Mouse (Mus musculus): Measurements from ENCODE around the gene Tdrd7. TPM values are rescaled to one million over a fixed set of nuclear protein-coding genes. Genes with fewer than 3 reads are reported as not detected.

Gene Tdrd7
- polyA plus RNA-seq, 1 experiment, result not detected

GRCm38 (mm10) chr4:46029552-46029951 lies 64.4 kb downstream of the Tdrd7 start:
- 52% methylated on average over 9 of the region's 9 CpGs for WGBS
- Histone ChIP-seq H3K4me3 (ENCODE audit: insufficient read depth, low read depth, low read length) (no peak overlapping the region), H3K4me1 (ENCODE audit: control insufficient read depth, insufficient read depth, low read length) (no peaks in the 10 kb centered on the region), H3K27ac (ENCODE audit: insufficient read depth, low read depth, low read length) (no peak overlapping the region)
- TF ChIP-seq CTCF (IDR thresholded peaks at IDR 0.05; ENCODE audit: insufficient read depth, low read depth, low read length) (no peak), POLR2A (IDR thresholded peaks at IDR 0.05; ENCODE audit: insufficient read depth, low read depth, low read length) (no peak)

DNA sequence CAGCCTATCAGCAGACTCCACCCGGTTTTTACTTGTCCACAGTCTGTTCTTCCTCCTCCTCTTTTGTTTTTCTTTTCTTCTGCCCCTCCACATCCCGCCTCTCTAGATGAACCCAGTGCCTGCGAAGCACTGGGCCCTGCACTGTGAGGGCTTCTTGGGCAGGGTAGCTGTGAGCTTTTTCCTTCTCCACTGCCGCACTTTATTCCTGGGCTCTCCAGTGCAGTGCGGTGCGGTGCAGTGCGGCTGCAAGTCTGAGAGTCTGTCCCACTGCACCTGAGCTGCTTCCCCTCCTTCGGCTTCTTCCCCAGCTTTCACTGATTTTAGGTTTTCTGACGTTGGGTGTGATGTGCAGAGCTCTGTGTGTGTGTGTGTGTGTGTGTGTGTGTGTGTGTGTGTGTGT lies 67.3 kb downstream of the Tdrd7 start:
- no peak overlapping the region for H3K4me3 ChIP-seq (ENCODE audit: insufficient read depth, low read depth, low read length)
- 78% methylated on average over 9 of the region's 9 CpGs for WGBS
- no peak overlapping the region for H3K27ac ChIP-seq (ENCODE audit: insufficient read depth, low read depth, low read length)
- no peak for TF ChIP-seq CTCF (IDR thresholded peaks at IDR 0.05; ENCODE audit: insufficient read depth, low read depth, low read length)
- TF ChIP-seq POLR2A (IDR thresholded peaks at IDR 0.05; ENCODE audit: insufficient read depth, low read depth, low read length), result no peak
- H3K4me1 ChIP-seq (ENCODE audit: control insufficient read depth, insufficient read depth, low read length), result no peaks in the 10 kb centered on the region

DNA sequence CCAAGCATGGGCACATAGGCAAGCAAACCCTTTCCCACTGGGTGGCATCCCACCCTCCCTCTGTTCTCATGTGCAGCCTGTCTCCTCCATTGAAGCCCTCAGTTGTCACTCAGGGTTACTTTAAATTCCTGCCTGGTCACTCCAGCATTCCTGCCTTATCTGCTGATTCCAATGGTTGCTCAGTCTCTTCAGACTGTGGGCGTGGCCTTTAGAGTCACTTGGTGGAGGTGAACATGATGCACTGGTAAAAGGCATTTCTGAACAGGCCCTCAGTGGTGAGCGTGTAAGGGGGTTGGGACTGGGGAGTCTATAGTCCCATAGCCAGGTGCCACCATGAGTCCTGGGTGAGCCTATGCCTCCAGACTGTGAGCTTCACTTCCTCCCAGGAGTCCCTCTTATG lies 68.1 kb downstream of the Tdrd7 start:
- TF ChIP-seq CTCF (IDR thresholded peaks at IDR 0.05; ENCODE audit: insufficient read depth, low read depth, low read length) (no peak), POLR2A (IDR thresholded peaks at IDR 0.05; ENCODE audit: insufficient read depth, low read depth, low read length) (no peak)
- no peak overlapping the region for H3K4me3 ChIP-seq (ENCODE audit: insufficient read depth, low read depth, low read length)
- WGBS, result 93% methylated on average over 2 of the region's 2 CpGs
- H3K27ac ChIP-seq (ENCODE audit: insufficient read depth, low read depth, low read length), result no peak overlapping the region
- no peaks in the 10 kb centered on the region for H3K4me1 ChIP-seq (ENCODE audit: control insufficient read depth, insufficient read depth, low read length)

- H3K4me1 ChIP-seq (ENCODE audit: control insufficient read depth, insufficient read depth, low read length), result peaks cover 30% of the 10 kb centered on the region
- H3K4me3 ChIP-seq (ENCODE audit: insufficient read depth, low read depth, low read length), result peak overlapping the region; percentile 80
- TF ChIP-seq CTCF (IDR thresholded peaks at IDR 0.05; ENCODE audit: insufficient read depth, low read depth, low read length), result no peak
- no peak for TF ChIP-seq POLR2A (IDR thresholded peaks at IDR 0.05; ENCODE audit: insufficient read depth, low read depth, low read length)
- WGBS, result 3% methylated on average over 12 of the region's 12 CpGs
- H3K27ac ChIP-seq (ENCODE audit: insufficient read depth, low read depth, low read length), result peak overlapping the region; percentile 99
Measured at GRCm38 (mm10) chr4:46038591-46038891, 73.4 kb downstream of the Tdrd7 start.

DNA sequence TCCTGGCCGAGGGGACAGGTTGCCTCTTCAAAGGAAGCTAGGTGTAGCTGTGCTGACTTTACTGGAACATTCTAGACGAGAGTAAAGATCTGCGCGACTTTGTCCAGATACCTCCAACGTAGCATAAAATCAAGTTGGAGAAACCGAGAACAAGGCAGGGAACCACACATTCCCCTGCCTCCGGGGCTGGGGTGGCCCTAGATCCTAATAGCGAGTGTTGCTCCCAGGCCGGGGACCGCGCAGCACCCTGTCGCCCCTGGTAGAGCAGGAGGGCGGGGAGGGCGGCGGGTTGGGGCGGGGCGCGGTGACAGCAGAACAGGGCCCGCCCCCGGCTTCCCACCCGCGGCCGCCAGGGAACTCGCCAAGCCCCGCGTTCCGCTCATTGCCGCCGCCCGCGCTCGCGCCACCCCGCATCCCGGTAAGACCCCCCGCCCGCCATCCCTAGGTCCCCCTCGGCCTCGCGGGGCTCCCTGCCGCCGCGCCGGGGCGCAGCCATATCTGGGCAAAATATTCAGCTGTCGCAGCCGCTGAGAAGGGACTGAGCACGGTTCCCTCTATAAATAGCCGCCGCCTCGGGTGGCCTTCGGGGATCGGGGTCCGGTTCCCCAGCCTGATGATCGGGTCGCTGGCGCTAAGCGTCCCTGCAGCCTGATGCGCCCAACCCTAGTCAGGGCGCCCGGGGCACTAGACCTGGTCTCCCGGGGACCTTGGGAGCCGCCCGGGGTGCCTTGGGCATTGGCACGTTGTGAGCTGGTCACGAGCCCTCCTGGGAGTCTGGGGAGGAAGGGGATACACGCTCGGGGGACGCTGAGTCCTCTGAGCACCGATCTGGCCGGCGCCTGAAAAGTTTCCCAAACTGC lies 74.0 kb downstream of the Tdrd7 start, which contains the start of gene Tmod1:
Gene Tmod1 (plus strand): TSS at position 44 of the 860 bp plus-strand sequence.
- WGBS, result under 1% methylated on average over 71 of the region's 72 CpGs
- Histone ChIP-seq H3K4me1 (ENCODE audit: control insufficient read depth, insufficient read depth, low read length) (peaks cover 31% of the 10 kb centered on the region), H3K27ac (ENCODE audit: insufficient read depth, low read depth, low read length) (peak within 1 kb of the TSS; percentile 99), H3K4me3 (ENCODE audit: insufficient read depth, low read depth, low read length) (peak within 1 kb of the TSS; percentile 80)
- TF ChIP-seq POLR2A (IDR thresholded peaks at IDR 0.05; ENCODE audit: insufficient read depth, low read depth, low read length), result peak; percentile 20
- TF ChIP-seq CTCF (IDR thresholded peaks at IDR 0.05; ENCODE audit: insufficient read depth, low read depth, low read length), result no peak

DNA sequence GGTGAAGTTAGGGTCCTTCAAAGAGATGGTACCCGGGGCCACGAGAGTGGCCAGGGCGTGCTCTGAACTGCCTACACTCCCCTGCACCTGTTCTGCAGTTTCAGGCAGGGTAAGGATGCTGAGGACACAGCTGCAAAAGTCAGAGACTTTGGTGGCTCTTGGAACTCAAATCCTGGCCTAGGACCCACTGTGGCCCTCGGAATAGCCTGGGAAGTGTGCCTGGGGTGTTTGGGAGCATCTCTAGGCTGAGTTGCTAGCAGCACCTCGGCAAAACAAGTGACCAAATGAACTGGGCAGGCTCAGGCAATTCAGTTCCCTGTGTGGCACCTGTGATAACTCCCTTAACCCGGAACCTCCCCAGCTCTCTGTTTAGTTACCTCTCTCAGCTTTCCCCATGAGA lies 74.8 kb downstream of the Tdrd7 start:
- TF ChIP-seq CTCF (IDR thresholded peaks at IDR 0.05; ENCODE audit: insufficient read depth, low read depth, low read length) (no peak), POLR2A (IDR thresholded peaks at IDR 0.05; ENCODE audit: insufficient read depth, low read depth, low read length) (no peak)
- peak overlapping the region; percentile 97 for H3K27ac ChIP-seq (ENCODE audit: insufficient read depth, low read depth, low read length)
- H3K4me3 ChIP-seq (ENCODE audit: insufficient read depth, low read depth, low read length), result peak overlapping the region; percentile 80
- WGBS, result 17% methylated on average over 6 of the region's 6 CpGs
- peaks cover 33% of the 10 kb centered on the region for H3K4me1 ChIP-seq (ENCODE audit: control insufficient read depth, insufficient read depth, low read length)

DNA sequence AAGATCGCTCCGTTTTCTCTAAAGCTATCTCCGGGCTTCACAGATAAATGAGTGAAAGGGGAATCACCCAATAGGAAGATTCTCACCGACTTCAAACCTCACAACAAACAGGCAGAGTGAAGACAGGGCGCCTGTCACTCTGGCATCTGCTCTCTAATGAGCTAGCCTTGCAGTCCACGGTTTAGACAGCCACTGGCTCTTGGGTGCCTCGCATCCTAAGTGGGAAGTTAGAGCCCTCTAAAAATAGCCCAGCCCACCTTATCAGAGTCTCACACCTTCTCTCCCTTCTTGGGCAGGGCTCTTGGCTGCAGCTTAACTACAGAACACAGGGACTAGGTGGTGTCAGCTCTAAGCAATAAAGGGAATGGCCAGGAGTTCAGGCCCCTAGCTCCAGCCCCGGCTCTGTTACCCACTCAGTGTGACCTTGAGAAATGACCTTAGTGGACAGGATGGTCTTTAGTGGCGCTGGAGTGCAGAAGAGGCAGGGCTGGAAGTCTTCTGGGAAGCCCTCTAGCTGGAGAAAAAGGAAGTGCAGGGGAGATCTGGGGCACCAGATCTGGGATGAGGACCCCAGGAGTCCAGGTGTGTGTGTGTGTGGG lies 75.6 kb downstream of the Tdrd7 start:
- H3K4me3 ChIP-seq (ENCODE audit: insufficient read depth, low read depth, low read length), result peak overlapping the region; percentile 80
- H3K4me1 ChIP-seq (ENCODE audit: control insufficient read depth, insufficient read depth, low read length), result peaks cover 36% of the 10 kb centered on the region
- 16% methylated on average over 9 of the region's 9 CpGs for WGBS
- H3K27ac ChIP-seq (ENCODE audit: insufficient read depth, low read depth, low read length), result peak overlapping the region; percentile 97
- TF ChIP-seq CTCF (IDR thresholded peaks at IDR 0.05; ENCODE audit: insufficient read depth, low read depth, low read length), result peak; percentile 50; the same call in 1 of the 2 replicates
- no peak for TF ChIP-seq POLR2A (IDR thresholded peaks at IDR 0.05; ENCODE audit: insufficient read depth, low read depth, low read length)

DNA sequence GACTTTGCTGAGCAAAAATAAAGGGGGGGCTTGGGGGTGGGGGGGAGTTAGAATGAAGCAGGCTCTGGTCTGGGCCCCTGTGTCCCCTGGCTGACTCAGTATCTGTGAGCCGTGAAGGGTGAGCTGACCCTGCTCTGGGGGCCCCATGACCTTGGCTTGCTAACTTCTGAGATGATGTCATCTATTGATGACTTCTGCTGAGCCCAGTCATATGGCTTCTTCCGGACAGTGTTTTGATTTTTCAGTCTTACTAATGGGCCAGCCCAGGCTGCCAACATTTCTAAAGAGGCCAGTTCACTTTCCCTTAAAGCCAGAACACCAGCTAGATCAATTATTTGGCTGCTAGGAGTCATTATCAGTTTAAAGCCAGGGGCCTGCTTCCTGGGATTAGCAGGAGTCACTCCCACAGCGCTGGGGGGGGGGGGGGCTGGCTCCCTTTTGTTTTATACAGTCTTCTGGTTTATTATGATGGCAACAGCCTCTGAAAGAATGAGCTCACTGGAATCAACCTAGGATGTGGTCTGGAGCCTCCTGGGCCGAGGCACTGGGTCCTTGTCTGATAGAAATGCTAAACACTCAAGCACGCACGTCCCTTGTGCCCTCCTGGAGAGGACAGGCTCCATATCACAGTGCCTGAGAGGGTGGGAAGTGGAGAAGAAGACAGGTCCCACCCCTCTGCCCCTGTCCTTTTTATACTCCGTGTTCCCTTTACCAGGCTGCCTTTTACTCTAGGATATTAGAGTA lies 76.8 kb downstream of the Tdrd7 start:
- TF ChIP-seq CTCF (IDR thresholded peaks at IDR 0.05; ENCODE audit: insufficient read depth, low read depth, low read length) (no peak), POLR2A (IDR thresholded peaks at IDR 0.05; ENCODE audit: insufficient read depth, low read depth, low read length) (no peak)
- Histone ChIP-seq H3K27ac (ENCODE audit: insufficient read depth, low read depth, low read length) (peak overlapping the region; percentile 97), H3K4me3 (ENCODE audit: insufficient read depth, low read depth, low read length) (peak overlapping the region; percentile 80), H3K4me1 (ENCODE audit: control insufficient read depth, insufficient read depth, low read length) (peaks cover 43% of the 10 kb centered on the region)
- 49% methylated on average over 7 of the region's 7 CpGs for WGBS

DNA sequence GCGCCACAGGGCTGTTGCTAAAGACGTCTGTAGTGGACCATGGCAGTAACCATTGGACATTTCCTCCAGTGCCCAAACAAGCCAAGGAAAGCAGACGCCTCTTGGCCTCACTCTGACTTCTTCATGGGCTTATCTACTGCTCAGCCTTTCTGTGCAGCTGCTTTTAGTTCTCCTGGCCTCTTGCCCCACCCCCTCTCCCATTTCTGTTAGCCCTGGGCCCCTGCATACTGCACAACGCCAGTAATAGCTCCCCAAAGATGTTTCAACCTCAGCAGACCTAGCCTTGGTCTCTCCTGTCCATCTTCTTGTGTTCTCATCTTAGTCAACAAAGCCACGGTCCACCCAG lies 77.3 kb downstream of the Tdrd7 start:
- Histone ChIP-seq H3K27ac (ENCODE audit: insufficient read depth, low read depth, low read length) (peak overlapping the region; percentile 72), H3K4me1 (ENCODE audit: control insufficient read depth, insufficient read depth, low read length) (peaks cover 47% of the 10 kb centered on the region), H3K4me3 (ENCODE audit: insufficient read depth, low read depth, low read length) (peak overlapping the region; percentile 80)
- WGBS, result 52% methylated on average over 5 of the region's 5 CpGs
- no peak for TF ChIP-seq CTCF (IDR thresholded peaks at IDR 0.05; ENCODE audit: insufficient read depth, low read depth, low read length)
- no peak for TF ChIP-seq POLR2A (IDR thresholded peaks at IDR 0.05; ENCODE audit: insufficient read depth, low read depth, low read length)

Measured in olfactory bulb, adult 2 months (tissue).